Mouse (Mus musculus) kidney, embryonic 15.5 days (tissue): Measurements from ENCODE around the gene Igf1r. TPM values are rescaled to one million over a fixed set of nuclear protein-coding genes. Genes with fewer than 3 reads are reported as not detected.

Source experiments
- ATAC-seq: fragments of 200-750 bp; cut with Nextera tagmentation; replicated peaks from 2 replicates; pipeline ENCODE4 v1.8.0; 2017; ENCODE audit warnings: moderate TSS enrichment; ENCODE audit not compliant: low FRiP score
- H3K27ac ChIP-seq: fragments of 300-500 bp; sonication (generic); 2 replicates; pipeline ENCODE4 v1.5.1; 2015; ENCODE audit warnings: mild to moderate bottlenecking, inconsistent platforms
- H3K27me3 ChIP-seq: fragments of 300-500 bp; sonication (generic); 2 replicates; pipeline ENCODE4 v1.6.1; 2015; ENCODE audit warnings: inconsistent platforms
- H3K36me3 ChIP-seq: fragments of 300-500 bp; sonication (generic); 2 replicates; pipeline ENCODE4 v1.6.1; 2015; ENCODE audit warnings: inconsistent platforms
- H3K4me1 ChIP-seq: fragments of 300-500 bp; sonication (generic); 2 replicates; pipeline ENCODE4 v1.6.1; 2015; ENCODE audit warnings: inconsistent platforms
- H3K4me2 ChIP-seq: fragments of 300-500 bp; sonication (generic); 2 replicates; pipeline ENCODE4 v1.6.1; 2015; ENCODE audit warnings: moderate library complexity, mild to moderate bottlenecking, inconsistent platforms
- H3K4me3 ChIP-seq: fragments of 300-500 bp; sonication (generic); replicated peaks from 2 replicates; pipeline ENCODE4 v1.5.1; 2015; ENCODE audit warnings: mild to moderate bottlenecking, inconsistent platforms
- H3K9ac ChIP-seq: fragments of 300-500 bp; sonication (generic); 2 replicates; pipeline ENCODE4 v1.6.1; 2015; ENCODE audit warnings: mild to moderate bottlenecking, inconsistent platforms
- H3K9me3 ChIP-seq: fragments of 300-500 bp; sonication (generic); replicated peaks from 2 replicates; pipeline ENCODE4 v1.6.1; 2016; ENCODE audit warnings: inconsistent platforms
- WGBS: fragments of 180-500 bp; shearing (Covaris S2); methylation state at CpG from one replicate; pipeline ENCODE4 v1.1.7; 2015; ENCODE audit warnings: mixed read lengths; 5-methylcytosine and 5-hydroxymethylcytosine counted together
- polyA plus RNA-seq: library from polyadenylated mRNA; unstranded; fragments of >200 nt; fragmentation: Nextera tagmentation; extraction: Ambion mirVana; gene quantifications from 2 replicates; pipeline ENCODE4 v1.2.1, GENCODE M21; 2015

Igf1r gene
- polyA plus RNA-seq, 1 experiment from 2014 or later: 26.9 TPM

DNA sequence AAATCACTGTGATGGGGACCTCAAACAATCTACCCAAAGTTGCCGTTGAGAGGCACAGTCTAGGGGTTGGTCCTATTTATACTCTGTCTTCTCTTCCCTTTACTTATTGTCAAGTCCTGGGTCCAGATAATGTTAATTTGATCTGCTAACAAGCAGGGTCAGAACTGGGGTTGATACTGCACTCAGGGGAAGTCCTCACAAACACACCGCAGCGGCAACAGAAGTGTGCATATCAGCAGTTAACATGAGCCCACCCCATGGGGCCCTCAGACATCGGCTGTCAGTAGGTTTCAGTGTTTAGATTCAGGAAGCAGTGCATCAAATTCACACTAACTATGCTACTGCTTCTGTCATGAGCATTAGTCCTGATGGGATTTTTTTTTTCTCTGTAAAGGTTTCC is 75.5 kb downstream of the Igf1r start:
- Histone ChIP-seq H3K27ac (no peak overlapping the region), H3K4me1 (peaks cover 73% of the 10 kb centered on the region), H3K36me3 (0 out of 2 replicates have a peak, but pooled peaks cover 4% of the 10 kb centered on the region), H3K4me2 (no peak overlapping the region), H3K9ac (no peak overlapping the region), H3K9me3 (no peaks in the 10 kb centered on the region), H3K4me3 (no peak overlapping the region), H3K27me3 (no peaks in the 10 kb centered on the region)
- WGBS: 51% methylated on average over 4 of the region's 4 CpGs
- no peak for ATAC-seq

DNA sequence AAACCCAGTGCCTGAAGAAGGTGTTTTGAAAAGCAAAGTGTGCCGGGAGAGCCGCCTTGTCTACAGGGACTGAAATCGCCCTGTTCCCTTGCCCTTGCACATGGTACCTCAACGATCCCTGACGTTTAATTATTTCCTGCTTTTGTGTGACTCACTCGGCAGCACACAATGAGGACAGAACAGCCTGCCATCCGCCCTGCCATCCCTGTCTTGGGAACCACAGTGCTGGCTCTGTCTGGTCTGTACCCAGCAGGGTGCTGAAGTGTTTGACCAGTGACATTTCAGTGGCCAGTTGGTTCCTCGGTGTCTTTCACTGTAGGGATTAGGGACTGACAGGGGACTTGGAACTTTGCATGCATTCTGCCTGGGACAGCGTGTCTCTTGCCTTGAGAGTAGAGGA is 78.2 kb downstream of the Igf1r start:
- Histone ChIP-seq H3K4me3 (no peak overlapping the region), H3K36me3 (no peaks in the 10 kb centered on the region), H3K4me2 (no peak overlapping the region), H3K9ac (no peak overlapping the region), H3K27ac (no peak overlapping the region), H3K27me3 (no peaks in the 10 kb centered on the region), H3K9me3 (no peaks in the 10 kb centered on the region), H3K4me1 (peaks cover 60% of the 10 kb centered on the region)
- WGBS: 36% methylated on average over 9 of the region's 9 CpGs
- peak; percentile 37; the same call in 1 of the 2 replicates for ATAC-seq

DNA sequence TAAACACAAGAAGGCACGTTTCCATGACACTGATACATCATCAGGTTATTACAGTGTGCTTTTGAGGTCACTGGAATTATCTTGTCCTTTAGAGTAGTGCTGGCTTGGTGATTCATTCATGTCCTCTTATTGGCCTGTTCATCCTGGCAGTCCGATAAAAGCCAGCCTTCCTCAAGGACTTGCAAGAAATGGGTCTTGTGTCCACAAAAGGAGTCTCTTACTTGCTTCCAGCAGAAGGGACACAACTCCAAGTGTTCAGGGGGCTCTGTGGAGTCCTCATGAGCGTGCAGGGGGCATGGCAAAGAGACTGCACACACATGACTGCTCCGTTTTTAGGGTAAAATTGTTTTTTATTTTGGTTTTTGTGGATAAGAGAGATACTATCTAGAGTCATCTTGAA is 83.9 kb downstream of the Igf1r start:
- no peak for ATAC-seq
- Histone ChIP-seq H3K36me3 (no peaks in the 10 kb centered on the region), H3K27me3 (no peaks in the 10 kb centered on the region), H3K4me1 (peaks cover 13% of the 10 kb centered on the region), H3K4me3 (no peak overlapping the region), H3K4me2 (no peak overlapping the region), H3K9me3 (no peaks in the 10 kb centered on the region), H3K9ac (no peak overlapping the region), H3K27ac (no peak overlapping the region)
- 85% methylated on average over 4 of the region's 4 CpGs for WGBS

DNA sequence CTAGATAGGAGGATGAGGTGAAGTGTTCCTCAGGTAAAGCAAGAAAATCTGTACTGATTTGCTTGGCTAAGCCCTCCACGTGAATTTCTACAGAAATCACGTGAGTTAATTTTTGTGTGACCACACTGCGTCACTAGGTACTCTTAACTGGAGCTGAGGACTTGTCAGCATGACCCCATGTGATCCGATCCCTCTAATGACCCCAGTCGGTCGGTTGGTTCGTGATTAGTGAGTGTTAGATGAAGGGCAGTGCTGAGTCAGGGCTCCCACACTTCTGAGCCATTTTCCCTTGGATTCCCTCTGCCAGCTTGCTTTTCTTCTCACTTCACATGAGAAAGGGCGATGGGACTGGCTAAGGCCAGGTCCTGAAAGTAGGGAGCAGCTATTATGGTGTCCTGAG is 86.2 kb downstream of the Igf1r start:
- Histone ChIP-seq H3K4me3 (no peak overlapping the region), H3K36me3 (no peaks in the 10 kb centered on the region), H3K4me2 (no peak overlapping the region), H3K27ac (no peak overlapping the region), H3K27me3 (no peaks in the 10 kb centered on the region), H3K4me1 (peaks cover 12% of the 10 kb centered on the region), H3K9me3 (no peaks in the 10 kb centered on the region), H3K9ac (no peak overlapping the region)
- ATAC-seq: no peak
- WGBS: 49% methylated on average over 8 of the region's 8 CpGs

DNA sequence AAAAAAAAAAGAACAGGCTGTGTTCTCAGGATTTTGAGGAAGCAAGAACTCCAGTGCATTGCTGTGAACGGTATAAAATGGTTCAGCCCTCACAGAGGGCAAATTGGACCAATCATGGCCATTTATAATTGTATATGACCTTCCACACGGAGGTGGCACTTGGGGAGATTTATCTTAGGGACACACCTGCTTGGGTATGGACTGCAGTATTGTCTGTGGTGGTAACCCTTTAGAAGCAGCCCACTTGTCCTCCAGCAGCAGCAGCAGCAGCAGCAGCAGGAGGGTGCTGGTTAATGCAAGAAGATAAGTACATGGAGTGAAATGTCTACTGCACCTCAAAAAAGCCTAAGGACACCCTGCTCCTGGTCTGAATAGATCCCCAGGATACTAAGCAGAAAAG is 86.9 kb downstream of the Igf1r start:
- no peaks in the 10 kb centered on the region for H3K27me3 ChIP-seq
- no peak overlapping the region for H3K4me2 ChIP-seq
- no peaks in the 10 kb centered on the region for H3K9me3 ChIP-seq
- H3K9ac ChIP-seq: no peak overlapping the region
- H3K4me1 ChIP-seq: peaks cover 5% of the 10 kb centered on the region; the same call in 1 of the 2 replicates
- ATAC-seq: no peak
- no peak overlapping the region for H3K4me3 ChIP-seq
- H3K36me3 ChIP-seq: no peaks in the 10 kb centered on the region
- no peak overlapping the region for H3K27ac ChIP-seq
- WGBS: 55% methylated on average over 2 of the region's 2 CpGs

DNA sequence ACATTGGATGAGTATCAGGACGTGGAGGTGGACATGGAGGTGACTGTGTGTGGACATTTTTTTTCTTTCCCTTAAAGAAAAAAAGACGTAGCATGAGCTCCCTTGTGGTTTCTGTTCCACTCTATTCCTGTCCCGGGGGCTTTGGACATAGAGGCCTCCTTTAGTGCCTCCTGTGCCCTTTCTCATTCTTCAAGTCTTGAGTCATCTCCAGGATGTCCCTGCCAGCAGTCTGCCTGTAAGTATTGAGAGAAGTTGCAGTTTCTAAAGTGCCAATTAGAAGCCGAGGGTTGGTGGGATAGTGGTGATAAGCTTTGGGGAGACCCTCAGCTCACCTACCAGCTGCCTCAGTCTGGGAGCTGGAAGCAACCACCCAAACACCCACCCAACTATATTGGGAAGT is 92.0 kb downstream of the Igf1r start:
- H3K27me3 ChIP-seq: no peaks in the 10 kb centered on the region
- H3K9me3 ChIP-seq: no peaks in the 10 kb centered on the region
- H3K4me1 ChIP-seq: peaks cover 12% of the 10 kb centered on the region; the same call in 1 of the 2 replicates
- H3K27ac ChIP-seq: no peak overlapping the region
- no peak overlapping the region for H3K4me3 ChIP-seq
- no peak overlapping the region for H3K9ac ChIP-seq
- H3K4me2 ChIP-seq: no peak overlapping the region
- ATAC-seq: no peak
- WGBS: 74% methylated on average over 4 of the region's 4 CpGs
- H3K36me3 ChIP-seq: no peaks in the 10 kb centered on the region

DNA sequence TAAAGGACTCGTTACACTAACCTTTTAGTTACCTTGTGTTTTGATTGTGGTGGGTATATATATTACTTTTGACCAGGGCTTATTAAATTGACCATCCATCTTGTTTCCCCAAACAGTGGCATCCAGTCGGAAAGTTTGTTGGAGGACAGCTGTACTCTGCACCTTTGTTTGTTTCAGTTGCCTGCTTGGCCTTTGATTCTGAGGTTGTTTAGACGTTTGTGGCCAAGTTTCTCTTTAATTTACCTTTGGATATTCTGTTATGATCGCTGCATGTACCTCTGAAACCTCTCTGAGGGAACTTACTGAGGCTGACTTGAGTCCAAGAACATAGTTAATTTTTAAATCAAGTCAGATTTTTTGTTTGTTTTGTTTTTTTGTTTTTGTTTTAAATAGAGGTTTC is 94.5 kb downstream of the Igf1r start:
- Histone ChIP-seq H3K4me3 (no peak overlapping the region), H3K36me3 (no peaks in the 10 kb centered on the region), H3K9me3 (no peaks in the 10 kb centered on the region), H3K27ac (no peak overlapping the region), H3K4me2 (no peak overlapping the region), H3K27me3 (no peaks in the 10 kb centered on the region), H3K4me1 (peaks cover 12% of the 10 kb centered on the region; the same call in 1 of the 2 replicates), H3K9ac (no peak overlapping the region)
- 57% methylated on average over 4 of the region's 4 CpGs for WGBS
- ATAC-seq: no peak

DNA sequence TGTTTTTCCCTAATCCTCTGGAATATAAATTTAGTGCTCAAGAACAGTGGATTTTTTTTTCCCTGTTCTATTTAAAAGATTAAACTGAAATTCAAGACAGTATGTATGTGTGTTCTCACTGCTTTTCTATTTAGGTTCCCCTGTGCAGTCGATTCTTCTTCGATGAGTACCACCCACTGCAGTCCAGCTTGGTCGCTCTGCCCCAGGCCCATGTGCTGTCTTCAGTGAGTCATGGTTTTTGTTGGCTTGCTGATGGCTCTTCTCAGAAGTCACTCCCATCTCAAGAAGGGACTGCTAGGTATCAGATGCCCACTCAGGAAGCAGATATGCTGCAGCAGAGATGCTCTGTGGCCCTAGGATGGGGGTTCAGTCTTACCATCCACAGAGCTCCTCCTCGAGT is 95.9 kb downstream of the Igf1r start:
- Histone ChIP-seq H3K4me1 (peaks cover 24% of the 10 kb centered on the region), H3K36me3 (no peaks in the 10 kb centered on the region), H3K27me3 (no peaks in the 10 kb centered on the region), H3K4me3 (no peak overlapping the region), H3K27ac (no peak overlapping the region), H3K9ac (no peak overlapping the region), H3K9me3 (no peaks in the 10 kb centered on the region), H3K4me2 (no peak overlapping the region)
- 54% methylated on average over 4 of the region's 4 CpGs for WGBS
- no peak for ATAC-seq

DNA sequence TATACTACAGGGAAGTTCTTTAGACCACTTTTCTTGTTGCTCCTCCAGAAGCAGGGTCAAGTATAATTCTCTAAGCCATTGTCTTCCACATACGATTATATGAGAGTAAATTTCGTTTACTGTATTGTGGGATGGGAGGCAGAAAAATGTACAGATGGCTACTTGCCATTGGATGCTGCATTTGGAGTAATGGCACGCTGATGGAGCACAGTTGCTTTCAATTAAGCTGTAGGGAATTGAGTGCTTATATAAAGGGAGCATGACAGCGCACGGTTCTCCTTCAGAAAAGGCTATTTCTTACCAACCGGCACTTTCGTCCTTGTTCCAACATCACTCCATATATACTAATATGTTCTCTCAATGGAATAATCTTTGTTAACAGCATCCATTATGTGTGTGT is 96.4 kb downstream of the Igf1r start:
- H3K27ac ChIP-seq: no peak overlapping the region
- H3K4me1 ChIP-seq: peaks cover 29% of the 10 kb centered on the region
- no peaks in the 10 kb centered on the region for H3K27me3 ChIP-seq
- no peak overlapping the region for H3K9ac ChIP-seq
- H3K9me3 ChIP-seq: no peaks in the 10 kb centered on the region
- H3K4me3 ChIP-seq: no peak overlapping the region
- no peak overlapping the region for H3K4me2 ChIP-seq
- 84% methylated on average over 7 of the region's 7 CpGs for WGBS
- no peaks in the 10 kb centered on the region for H3K36me3 ChIP-seq
- no peak for ATAC-seq

DNA sequence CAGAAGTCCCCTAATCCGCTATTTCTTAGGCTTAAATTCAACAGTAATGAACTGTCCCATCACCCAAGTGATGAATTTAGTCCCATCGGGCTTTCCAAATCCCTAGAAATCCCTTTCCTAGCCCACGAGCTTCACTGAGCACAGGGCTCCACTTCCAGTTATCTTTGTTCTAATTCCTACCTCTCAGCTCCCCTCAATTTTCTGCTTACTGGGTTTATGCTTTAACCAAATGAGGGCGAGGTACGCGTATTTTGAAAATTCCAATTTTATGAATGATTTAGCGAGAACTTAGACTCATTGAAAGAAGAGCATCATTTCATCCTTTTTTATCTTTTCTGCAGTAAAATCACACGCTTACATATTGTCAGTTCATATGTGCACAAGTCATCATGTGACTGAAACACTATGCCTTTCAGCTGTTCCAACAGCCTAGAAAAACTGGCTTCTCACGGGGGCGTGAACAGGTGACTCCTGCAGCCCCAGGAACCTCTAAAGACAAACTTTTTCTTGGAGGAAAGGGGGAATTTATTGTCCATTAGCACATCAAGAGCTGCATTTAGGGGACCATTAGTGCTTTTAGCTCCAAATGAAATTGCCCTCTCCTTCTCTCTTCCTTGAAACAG is 100.5 kb downstream of the Igf1r start:
- Histone ChIP-seq H3K9ac (no peak overlapping the region), H3K4me1 (peaks cover 37% of the 10 kb centered on the region), H3K36me3 (no peaks in the 10 kb centered on the region), H3K4me2 (no peak overlapping the region), H3K4me3 (no peak overlapping the region), H3K27ac (peak overlapping the region; percentile 25; the same call in 1 of the 2 replicates), H3K9me3 (no peaks in the 10 kb centered on the region), H3K27me3 (no peaks in the 10 kb centered on the region)
- no peak for ATAC-seq
- 67% methylated on average over 10 of the region's 10 CpGs for WGBS

DNA sequence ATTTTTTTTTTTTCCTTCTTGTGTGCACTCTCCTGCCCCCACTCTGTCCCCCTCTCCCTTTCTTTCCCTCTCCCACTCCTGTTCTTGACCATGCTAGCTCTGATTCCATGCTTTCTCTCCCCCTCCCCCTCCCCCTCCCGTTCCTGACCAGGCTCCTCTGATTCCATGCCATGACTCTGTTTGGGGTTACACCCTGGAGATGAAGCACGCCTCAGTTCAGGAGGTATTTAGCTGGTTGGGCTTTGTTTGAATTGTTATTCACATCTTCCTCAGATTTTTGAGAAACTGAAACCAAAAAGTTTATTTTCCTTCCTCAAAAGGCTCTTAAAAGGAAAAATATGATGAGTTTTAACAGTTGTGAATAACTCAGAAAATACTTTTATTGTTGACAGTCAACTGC is 101.9 kb downstream of the Igf1r start:
- Histone ChIP-seq H3K4me2 (no peak overlapping the region), H3K27ac (0 out of 2 replicates have a peak overlapping the region, but pooled peaks have one; percentile 18), H3K4me1 (peaks cover 43% of the 10 kb centered on the region), H3K4me3 (no peak overlapping the region), H3K9me3 (no peaks in the 10 kb centered on the region), H3K27me3 (no peaks in the 10 kb centered on the region), H3K36me3 (no peaks in the 10 kb centered on the region), H3K9ac (no peak overlapping the region)
- ATAC-seq: 0 out of 2 replicates have a peak, but pooled peaks have one; percentile 20
- 33% methylated on average over 2 of the region's 2 CpGs for whole genome bisulfite sequencing

DNA sequence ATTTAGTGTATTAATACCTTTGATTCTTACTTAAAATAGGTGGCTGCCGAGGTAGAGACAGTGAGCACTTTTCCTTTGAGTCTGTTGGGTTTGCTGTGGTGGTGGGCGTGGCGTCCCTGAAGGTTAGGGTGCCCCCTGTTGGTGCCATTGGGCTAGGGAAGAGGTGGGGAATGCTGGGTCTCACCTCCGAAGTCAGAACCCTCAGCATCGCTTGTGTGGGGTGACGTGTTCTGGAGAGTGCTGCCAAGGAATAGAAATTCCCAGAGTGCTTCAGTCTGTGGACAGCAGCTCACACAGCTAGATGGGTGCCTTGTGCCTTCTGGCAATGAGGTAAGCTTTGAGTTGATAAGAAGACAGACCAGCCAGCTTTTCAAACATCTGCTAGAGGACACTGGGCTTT is 102.3 kb downstream of the Igf1r start:
- H3K4me3 ChIP-seq: no peak overlapping the region
- no peak overlapping the region for H3K9ac ChIP-seq
- no peaks in the 10 kb centered on the region for H3K36me3 ChIP-seq
- peaks cover 47% of the 10 kb centered on the region for H3K4me1 ChIP-seq
- WGBS: 78% methylated on average over 6 of the region's 6 CpGs
- no peaks in the 10 kb centered on the region for H3K27me3 ChIP-seq
- no peaks in the 10 kb centered on the region for H3K9me3 ChIP-seq
- H3K4me2 ChIP-seq: no peak overlapping the region
- no peak for ATAC-seq
- no peak overlapping the region for H3K27ac ChIP-seq

DNA sequence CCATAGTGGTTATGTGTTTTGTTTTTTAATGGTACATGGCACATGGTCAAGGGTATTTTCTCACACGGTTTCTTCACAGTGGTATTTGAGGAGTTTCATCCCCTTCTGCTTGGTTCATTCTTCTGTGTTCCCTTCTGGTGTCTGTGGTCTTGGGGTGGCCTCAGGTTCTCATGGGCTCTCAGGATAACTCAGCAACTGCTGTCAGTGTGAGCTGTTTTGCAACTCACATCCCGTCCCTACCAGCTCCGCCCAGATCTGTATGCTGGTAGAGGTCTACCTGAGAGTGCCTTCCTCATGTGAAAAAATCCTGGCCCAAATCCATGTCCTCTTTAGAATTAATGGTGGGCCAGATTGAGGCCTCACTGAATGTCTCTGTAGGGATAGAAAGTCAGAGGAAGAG is 104.4 kb downstream of the Igf1r start:
- WGBS: 75% methylated on average over 3 of the region's 3 CpGs
- no peak overlapping the region for H3K9ac ChIP-seq
- no peak overlapping the region for H3K4me3 ChIP-seq
- H3K36me3 ChIP-seq: no peaks in the 10 kb centered on the region
- H3K4me2 ChIP-seq: no peak overlapping the region
- H3K9me3 ChIP-seq: no peaks in the 10 kb centered on the region
- peaks cover 68% of the 10 kb centered on the region for H3K4me1 ChIP-seq
- ATAC-seq: no peak
- H3K27ac ChIP-seq: no peak overlapping the region
- H3K27me3 ChIP-seq: no peaks in the 10 kb centered on the region
